Mouse (Mus musculus) cerebellum, adult 9-10 months (tissue): Measurements from ENCODE around the gene Nup93.
A peak's percentile ranks its signal among the peaks of the same experiment; 100 is the strongest.

Source experiments
- DNase-seq: peaks from one replicate; pipeline ENCODE4 v3.0.0; 2022

Gene Nup93

GRCm38 (mm10) chr8:94324071-94324470 is 109.7 kb downstream of the Nup93 start:
- DNase-seq, result no peak

GRCm38 (mm10) chr8:94326016-94326415 is 111.7 kb downstream of the Nup93 start:
- DNase-seq, result no peak

- DNase-seq, result no peak
Measured at GRCm38 (mm10) chr8:94328932-94329728, 114.8 kb downstream of the Nup93 start, which contains the start of gene Slc12a3. Slc12a3 (plus strand) TSS chr8:94329201.

- peak; percentile 60 for DNase-seq
Measured at GRCm38 (mm10) chr8:94330733-94331132, 116.4 kb downstream of the Nup93 start.

GRCm38 (mm10) chr8:94333345-94333744 is 119.0 kb downstream of the Nup93 start:
- DNase-seq, result no peak

- no peak for DNase-seq
Measured at GRCm38 (mm10) chr8:94337559-94337958, 123.2 kb downstream of the Nup93 start.

- no peak for DNase-seq
Measured at GRCm38 (mm10) chr8:94340796-94341195, 126.4 kb downstream of the Nup93 start.

GRCm38 (mm10) chr8:94342691-94343090 is 128.3 kb downstream of the Nup93 start:
- DNase-seq, result no peak

GRCm38 (mm10) chr8:94343290-94343689 is 128.9 kb downstream of the Nup93 start:
- DNase-seq, result peak; percentile 82

- DNase-seq, result no peak
Measured at GRCm38 (mm10) chr8:94343778-94344320, 129.5 kb downstream of the Nup93 start.

GRCm38 (mm10) chr8:94345657-94346056 is 131.3 kb downstream of the Nup93 start:
- no peak for DNase-seq

- DNase-seq, result no peak
Measured at GRCm38 (mm10) chr8:94346264-94346663, 131.9 kb downstream of the Nup93 start.

GRCm38 (mm10) chr8:94348425-94348824 is 134.1 kb downstream of the Nup93 start:
- DNase-seq, result no peak

GRCm38 (mm10) chr8:94354069-94354531 is 139.7 kb downstream of the Nup93 start:
- DNase-seq, result no peak

- DNase-seq, result no peak
Measured at GRCm38 (mm10) chr8:94354571-94354970, 140.2 kb downstream of the Nup93 start.

GRCm38 (mm10) chr8:94357220-94357619 is 142.9 kb downstream of the Nup93 start:
- no peak for DNase-seq

GRCm38 (mm10) chr8:94358541-94358940 is 144.2 kb downstream of the Nup93 start:
- peak; percentile 76 for DNase-seq

GRCm38 (mm10) chr8:94361774-94362431 is 147.5 kb downstream of the Nup93 start:
- no peak for DNase-seq

GRCm38 (mm10) chr8:94362607-94363239 is 148.4 kb downstream of the Nup93 start:
- no peak for DNase-seq

GRCm38 (mm10) chr8:94363288-94363688 is 148.9 kb downstream of the Nup93 start:
- peak; percentile 32 for DNase-seq

- DNase-seq, result peak; percentile 20
Measured at GRCm38 (mm10) chr8:94363906-94364305, 149.5 kb downstream of the Nup93 start.

GRCm38 (mm10) chr8:94364686-94365312 is 150.4 kb downstream of the Nup93 start:
- DNase-seq, result no peak
